Mouse (Mus musculus) ES-Bruce4 (cell line): ENCODE measurements around the gene Pigl.

Experiments
- CTCF ChIP-seq: IDR thresholded peaks from one replicate; pipeline ENCODE4 v1.8.1; 2011; ENCODE audit warnings: low read depth, low read length
- EP300 ChIP-seq: IDR thresholded peaks from 2 replicates; pipeline ENCODE4 v1.6.1; 2011; ENCODE audit warnings: low read depth, low read length; ENCODE audit not compliant: insufficient read depth
- POLR2A ChIP-seq: IDR thresholded peaks from one replicate; pipeline ENCODE4 v1.8.1; 2011; ENCODE audit warnings: low read length; ENCODE audit not compliant: insufficient read depth

DNA sequence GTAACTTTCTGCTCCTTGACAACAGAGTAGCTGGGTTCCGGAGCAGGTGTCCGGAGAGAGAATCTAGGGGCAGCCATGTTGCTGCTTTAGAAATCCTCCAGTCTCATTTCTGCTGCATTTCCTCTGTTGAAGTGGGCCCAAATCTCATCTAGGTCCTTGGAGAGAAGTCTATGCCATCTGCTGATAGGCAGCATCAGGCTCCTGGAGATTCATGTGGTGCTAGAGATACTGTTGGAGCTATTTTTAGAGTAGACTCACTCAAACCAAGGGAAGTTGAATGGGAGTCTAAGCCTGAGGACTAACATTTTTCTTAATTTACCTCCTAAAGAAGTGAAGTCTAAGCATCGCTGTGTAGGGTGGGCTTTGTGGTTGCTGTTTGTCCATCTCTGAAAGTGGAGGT, 6.4 kb downstream of the Pigl start:
- TF ChIP-seq EP300: no peak
- no peak for TF ChIP-seq POLR2A
- TF ChIP-seq CTCF: no peak
